ENCODE assay signal across 25 mouse cellular contexts in genomic region chr5:33095315-33095714, GRCm38 (mm10). TPM values are rescaled to one million over a fixed set of nuclear protein-coding genes. Genes with fewer than 3 reads are reported as not detected.
DNase-seq lines count a peak whose midpoint lies in the region; ATAC-seq and TF ChIP-seq lines count a peak whose summit lies in the region.
"Had no signal": no experiment of that assay in that cellular context is flagged by ENCODE, and none has a peak within 500 bp of the region (broad histone marks: within the 10 kb centered on the region; RNA-seq: fewer than 3 reads in every experiment).

No protein-coding gene starts in this region.

- TF ChIP-seq CTCF in CH12.LX (conservative IDR thresholded peaks at IDR 0.05 in 1 of 2, IDR thresholded peaks at IDR 0.05 in 1 of 2; ENCODE audit: low read depth in 2 of 2, low read length in 2 of 2), result no peak

- no peaks in the 10 kb centered on the region for H3K36me3 ChIP-seq in CH12.LX (replicated peaks in 1 of 2; ENCODE audit: control insufficient read depth in 1 of 2, insufficient read depth in 1 of 2, low read length in 1 of 2)
- no peaks in the 10 kb centered on the region for H3K36me3 ChIP-seq in forebrain, embryonic 12.5 days (replicated peaks)
- H3K36me3 ChIP-seq: embryonic facial prominence, embryonic 10.5 days; embryonic facial prominence, embryonic 12.5 days had no signal

- WGBS in forebrain, embryonic 12.5 days, result 83% methylated on average over 4 of the region's 4 CpGs

- no peak overlapping the region for H3K4me3 ChIP-seq in CH12.LX (replicated peaks in 1 of 3; ENCODE audit: low read depth in 2 of 3, low read length in 2 of 3, poor library complexity in 1 of 3)
- no peak overlapping the region for H3K4me3 ChIP-seq in forebrain, embryonic 12.5 days (replicated peaks)
- H3K4me3 ChIP-seq: embryonic facial prominence, embryonic 10.5 days; embryonic facial prominence, embryonic 12.5 days had no signal

- H3K27me3 ChIP-seq in CH12.LX (replicated peaks), result peaks cover 1% of the 10 kb centered on the region
- no peaks in the 10 kb centered on the region for H3K27me3 ChIP-seq in forebrain, embryonic 12.5 days
- H3K27me3 ChIP-seq: embryonic facial prominence, embryonic 12.5 days had no signal

- peak overlapping the region; percentile 75 for H3K4me2 ChIP-seq in CH12.LX (ENCODE audit: insufficient read depth, low read depth, poor library complexity, severe bottlenecking)
- H3K4me2 ChIP-seq in forebrain, embryonic 12.5 days, result no peak overlapping the region
- H3K4me2 ChIP-seq: embryonic facial prominence, embryonic 12.5 days had no signal

- ATAC-seq in forebrain, embryonic 12.5 days (ENCODE audit: low FRiP score), result no peak
- ATAC-seq: activated CD4-positive, CD25-positive, alpha-beta regulatory T cell, adult 4 months; CD4-positive, CD25-positive, alpha-beta regulatory T cell, adult 4 months; forebrain, embryonic 14.5 days; forebrain, embryonic 16.5 days had no signal

- no peak overlapping the region for H3K27ac ChIP-seq in CH12.LX (ENCODE audit: insufficient read depth, low read depth)
- no peak overlapping the region for H3K27ac ChIP-seq in forebrain, embryonic 12.5 days
- H3K27ac ChIP-seq: embryonic facial prominence, embryonic 10.5 days; embryonic facial prominence, embryonic 12.5 days had no signal

- no peak for TF ChIP-seq RAD21 in CH12.LX (IDR thresholded peaks at IDR 0.05; ENCODE audit: low read depth, low read length)

- H3K4me1 ChIP-seq in CH12.LX (ENCODE audit: control insufficient read depth in 1 of 2, insufficient read depth in 2 of 2), result peaks cover 11 to 13% of the 10 kb centered on the region in 2 experiments; a peak in 3 of 4 replicates
- H3K4me1 ChIP-seq in forebrain, embryonic 12.5 days, result no peaks in the 10 kb centered on the region; the same call in 1 of the 2 replicates
- H3K4me1 ChIP-seq: embryonic facial prominence, embryonic 10.5 days; embryonic facial prominence, embryonic 12.5 days had no signal

- no peak for TF ChIP-seq EP300 in CH12.LX (IDR thresholded peaks at IDR 0.05; ENCODE audit: low read length)

- in situ Hi-C loops in CH12.LX (cut with MboI; ENCODE audit: low pct_ligation_motif_present, low pct_unique_long_range_greater_than_20kb, low sequenced_read_pairs), result no loop called here

- no peak for TF ChIP-seq POLR2A in CH12.LX (IDR thresholded peaks at IDR 0.05; ENCODE audit: low read depth, low read length)

- no peaks in the 10 kb centered on the region for H3K9me3 ChIP-seq in CH12.LX (replicated peaks; ENCODE audit: low read length)
- no peaks in the 10 kb centered on the region for H3K9me3 ChIP-seq in forebrain, embryonic 12.5 days
- H3K9me3 ChIP-seq: embryonic facial prominence, embryonic 10.5 days; embryonic facial prominence, embryonic 12.5 days had no signal

- peak; percentile 47 for DNase-seq in 3T3-L1 (ENCODE audit: low read depth, low spot score)
- peak; percentile 66 for DNase-seq in CH12.LX (ENCODE audit: extremely low read depth)
- DNase-seq in NIH3T3 (ENCODE audit: low read depth), result peak; percentile 31
- DNase-seq in layer of hippocampus, adult 11-12 months (ENCODE audit: low spot score), result no peak
- no peak for DNase-seq in frontal cortex, postnatal 10 days (ENCODE audit: low spot score in 2 of 2)
- DNase-seq: adrenal gland, adult 8-10 months; adrenal gland, postnatal 14 days; adrenal gland, postnatal 36 days; cerebellum, adult 11-12 months; cerebellum, adult 2 months; cerebellum, adult 9-10 months; cerebellum, postnatal 10 days; cerebellum, postnatal 25 days had no signal

- no peaks in the 10 kb centered on the region for H3K79me2 ChIP-seq in CH12.LX (replicated peaks; ENCODE audit: control insufficient read depth, extremely low read depth, insufficient read depth, poor library complexity, severe bottlenecking)

- dilution Hi-C loops in CH12.LX (cut with MboI; ENCODE audit: extremely low pct_ligation_motif_present, extremely low pct_unique_long_range_greater_than_20kb, low sequenced_read_pairs), result no loop called here

- H3K9ac ChIP-seq in CH12.LX (ENCODE audit: insufficient read depth, low read depth), result no peak overlapping the region
- no peak overlapping the region for H3K9ac ChIP-seq in forebrain, embryonic 12.5 days
- H3K9ac ChIP-seq: embryonic facial prominence, embryonic 12.5 days had no signal

TF ChIP-seq in CH12.LX, 34 proteins besides CTCF, POLR2A, EP300 and RAD21:
- TF ChIP-seq ETS1 (conservative IDR thresholded peaks at IDR 0.05; ENCODE audit: low read depth, low read length) (0 out of 2 replicates have a peak, but pooled peaks have one; percentile 18), MEF2A (IDR thresholded peaks at IDR 0.05; ENCODE audit: borderline replicate concordance, low read depth, low read length) (no peak), ELF1 (IDR thresholded peaks at IDR 0.05; ENCODE audit: low read depth, low read length) (0 out of 2 replicates have a peak, but pooled peaks have one; percentile 10), TBP (conservative IDR thresholded peaks at IDR 0.05; ENCODE audit: low read depth, low read length) (no peak), MXI1 (IDR thresholded peaks at IDR 0.05; ENCODE audit: low read depth, low read length) (no peak)

RNA-seq across cellular contexts. Expression of gene Slc5a1, which starts 8.7 kb away (rescaled TPM):
- total RNA-seq in CH12.LX (2012; rRNA removed) (0.29 and 0.38 TPM in 2 replicates), CH12.LX (2014; rRNA removed) (0.14 and 0.30 TPM in 2 replicates)
- 0.19 and 0.33 TPM in 2 replicates for polyA plus RNA-seq in CH12.LX (2012; ENCODE audit: insufficient read length, low read depth)
- not detected in 2 replicates for polyA plus RNA-seq in forebrain, embryonic 12.5 days (2016; fragmentation: Nextera tagmentation; extraction: Ambion mirVana)
- total RNA-seq: adrenal gland, adult 18-20 months; adrenal gland, adult 8-10 months; adrenal gland, postnatal 36 days; MEL had no signal
- polyA plus RNA-seq: activated CD4-positive, CD25-positive, alpha-beta regulatory T cell, adult 4 months; CD4-positive, CD25-positive, alpha-beta regulatory T cell, adult 4 months; cortical plate, adult 2 months; embryonic facial prominence, embryonic 12.5 days; forebrain, embryonic 11.5 days; forebrain, embryonic 14.5 days; forebrain, embryonic 16.5 days; frontal cortex, adult 2 months had no signal

Comparison
In these comparisons a context has a peak if more than half of its experiments do, and no peak if none do; other contexts are left out.
1. DNase-seq: peak in 3T3-L1 (single experiment), CH12.LX (single experiment) and NIH3T3 (single experiment); none in layer of hippocampus, adult 11-12 months (single experiment) and frontal cortex, postnatal 10 days (0 of 2).